Mouse (Mus musculus) heart, adult 11 months (tissue): ENCODE data around the gene Spata46.

ENCODE experiments used
- DNase-seq: peaks from one replicate; pipeline ENCODE4 v3.0.0; 2022

Gene Spata46

DNA sequence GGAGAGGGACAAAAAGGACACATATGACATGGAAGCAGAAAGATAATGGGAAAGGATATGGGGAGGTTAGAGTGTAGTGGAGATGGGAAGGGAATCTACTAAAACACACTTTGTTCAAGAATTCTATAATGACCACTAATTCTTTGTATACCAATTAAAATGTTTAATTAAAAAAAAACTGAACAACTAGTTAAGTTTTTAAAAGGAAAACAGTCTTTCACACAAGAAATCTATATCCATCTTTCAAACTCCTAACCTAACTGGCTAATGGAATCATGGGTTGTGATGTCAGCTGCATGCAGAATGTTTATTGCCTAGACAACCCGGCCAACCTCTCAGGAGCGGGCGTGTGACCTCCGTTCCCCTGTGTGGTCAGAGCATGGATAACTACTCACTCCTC is at the start of gene Spata46:
Spata46 (plus strand) TSS at position 301 of the 400 bp plus-strand sequence.
- no peak for DNase-seq

DNA sequence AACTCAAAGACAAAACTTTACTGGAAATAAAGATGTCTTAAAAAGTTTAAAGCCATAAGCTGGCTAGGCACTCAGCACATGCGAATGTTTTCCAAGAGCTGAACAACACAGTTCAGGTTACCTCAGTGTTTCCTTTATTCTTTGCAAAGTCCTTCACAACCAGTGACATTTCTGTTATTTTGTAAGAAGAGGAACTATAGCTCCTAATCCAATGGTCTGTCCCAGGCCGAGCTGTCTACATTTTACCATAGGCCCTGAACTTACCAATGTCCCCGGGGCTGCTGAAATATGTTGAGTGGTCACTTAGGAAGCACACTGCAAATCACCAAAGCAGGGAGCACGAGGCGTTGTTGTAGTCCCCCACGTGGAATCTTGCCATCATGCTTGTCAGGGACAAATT is 38.3 kb upstream of the Spata46 start:
- DNase-seq = no peak

DNA sequence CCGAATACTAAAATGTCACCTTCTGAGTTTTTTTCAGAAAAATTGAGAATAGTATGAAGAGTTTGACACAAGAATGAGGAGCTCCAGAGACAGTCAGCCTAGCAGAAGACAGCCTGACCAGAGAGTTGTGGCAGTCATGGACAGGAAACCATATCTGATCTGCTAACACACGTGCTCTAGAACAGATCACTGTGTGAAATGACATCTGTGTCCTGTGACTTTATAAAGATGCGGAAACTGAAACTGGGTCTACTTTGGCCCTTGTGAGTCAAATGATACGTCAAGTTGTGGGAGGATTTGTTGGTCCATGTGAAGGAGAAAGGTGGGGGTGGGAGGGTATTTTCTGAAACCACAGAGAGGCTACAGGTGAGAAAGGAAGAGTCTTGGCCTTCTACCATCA is 37.9 kb upstream of the Spata46 start:
- DNase-seq = no peak

GRCm38 (mm10) chr1:170273252-170273651 is 35.4 kb upstream of the Spata46 start:
- no peak for DNase-seq

GRCm38 (mm10) chr1:170277016-170277415 is 31.6 kb upstream of the Spata46 start, which contains the start of gene Sh2d1b1:
Gene Sh2d1b1 (plus strand): TSS chr1:170277320.
- DNase-seq = no peak

DNA sequence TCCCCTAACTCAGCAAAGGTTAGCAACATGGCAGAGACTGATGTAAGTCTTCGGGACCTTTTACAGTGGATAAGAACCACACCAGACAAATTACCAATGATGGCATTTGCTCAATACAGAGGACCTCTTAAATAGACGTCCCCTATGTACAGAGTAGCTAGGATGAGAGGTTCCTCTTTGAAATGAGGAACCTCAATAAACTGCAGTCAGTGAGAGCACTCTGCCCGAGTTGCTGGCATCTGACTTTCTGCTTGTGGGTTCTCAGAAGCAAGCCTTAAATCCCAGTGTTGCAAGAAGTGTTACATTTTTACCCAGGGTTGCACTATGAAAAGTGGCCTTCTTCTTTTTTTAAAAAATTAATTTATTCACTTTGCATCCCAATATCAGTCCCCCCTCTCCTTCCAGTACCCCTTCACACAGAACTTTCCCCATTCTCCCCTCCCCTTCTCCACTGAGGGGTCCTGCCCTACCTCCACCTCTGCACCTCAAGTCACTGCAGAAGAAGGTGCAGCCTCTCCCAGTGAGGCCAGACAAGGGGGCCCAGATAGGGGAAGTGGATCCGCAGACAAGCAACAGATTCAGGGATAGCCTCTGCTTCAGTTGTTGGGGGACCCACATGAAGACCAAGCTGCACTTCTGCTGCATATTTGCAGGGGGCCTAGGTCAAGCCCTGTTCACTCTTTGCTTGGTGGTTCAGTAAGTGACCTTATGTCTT is 26.0 kb upstream of the Spata46 start:
- DNase-seq = no peak

GRCm38 (mm10) chr1:170292239-170292951 is 16.2 kb upstream of the Spata46 start:
- no peak for DNase-seq

GRCm38 (mm10) chr1:170293257-170293656 is 15.3 kb upstream of the Spata46 start:
- DNase-seq = no peak

- DNase-seq = no peak
Observed at GRCm38 (mm10) chr1:170294786-170295570, 13.6 kb upstream of the Spata46 start.

- DNase-seq = peak; percentile 55
Observed at GRCm38 (mm10) chr1:170299496-170299895, 9.1 kb upstream of the Spata46 start.

- peak; percentile 75 for DNase-seq
Observed at GRCm38 (mm10) chr1:170301686-170302085, 6.9 kb upstream of the Spata46 start.

GRCm38 (mm10) chr1:170302456-170302855 is 6.1 kb upstream of the Spata46 start:
- peak; percentile 76 for DNase-seq

- DNase-seq = peak; percentile 63
Observed at GRCm38 (mm10) chr1:170303103-170303502, 5.5 kb upstream of the Spata46 start.

GRCm38 (mm10) chr1:170305002-170305401 is 3.6 kb upstream of the Spata46 start:
- DNase-seq = peak; percentile 44

GRCm38 (mm10) chr1:170306232-170306631 is 2.4 kb upstream of the Spata46 start, which contains the start of gene Gm7694:
Gene Gm7694 (minus strand): TSS chr1:170306332.
- DNase-seq = peak; percentile 58

DNA sequence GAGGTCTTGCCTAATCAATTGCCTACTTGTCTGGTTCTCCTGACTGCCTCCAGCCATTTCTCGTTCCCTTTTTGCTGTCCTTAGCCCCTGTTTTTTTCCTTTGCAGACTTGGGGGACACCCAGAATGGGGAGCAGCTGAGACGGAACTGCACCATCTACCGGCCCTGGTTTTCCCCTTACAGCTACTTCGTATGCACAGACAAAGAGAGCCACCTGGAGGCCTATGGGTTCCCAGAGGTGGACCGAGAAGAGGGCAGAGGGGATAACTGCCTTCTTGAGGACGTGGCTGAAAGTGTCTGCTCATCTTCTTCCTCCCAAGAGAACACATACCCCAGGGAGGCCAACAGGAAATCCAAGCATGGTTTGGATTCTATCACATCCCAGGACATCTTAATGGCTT is 2.8 kb downstream of the Spata46 start:
- peak; percentile 74 for DNase-seq

DNA sequence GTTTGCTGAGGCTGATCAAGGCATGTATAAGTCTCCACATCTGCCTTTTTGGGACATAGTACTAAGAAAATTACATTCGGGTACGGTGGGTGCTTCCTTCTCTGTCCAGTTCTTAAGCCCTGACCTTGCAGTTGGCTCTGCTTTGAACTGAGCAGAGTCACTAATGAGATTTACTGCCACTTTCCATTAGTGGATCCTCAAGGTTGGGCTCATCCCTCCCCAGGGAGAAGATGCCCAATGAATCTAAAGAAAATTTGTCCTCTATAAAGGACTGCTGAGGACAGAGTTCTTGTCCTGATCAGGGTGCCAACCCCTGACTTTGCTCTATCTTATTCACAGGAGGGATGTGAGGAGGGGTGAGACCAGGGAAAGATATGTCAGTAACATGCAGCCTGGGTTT is 13.4 kb downstream of the Spata46 start:
- no peak for DNase-seq

- DNase-seq = no peak
Observed at GRCm38 (mm10) chr1:170323001-170323400, 14.4 kb downstream of the Spata46 start.

DNA sequence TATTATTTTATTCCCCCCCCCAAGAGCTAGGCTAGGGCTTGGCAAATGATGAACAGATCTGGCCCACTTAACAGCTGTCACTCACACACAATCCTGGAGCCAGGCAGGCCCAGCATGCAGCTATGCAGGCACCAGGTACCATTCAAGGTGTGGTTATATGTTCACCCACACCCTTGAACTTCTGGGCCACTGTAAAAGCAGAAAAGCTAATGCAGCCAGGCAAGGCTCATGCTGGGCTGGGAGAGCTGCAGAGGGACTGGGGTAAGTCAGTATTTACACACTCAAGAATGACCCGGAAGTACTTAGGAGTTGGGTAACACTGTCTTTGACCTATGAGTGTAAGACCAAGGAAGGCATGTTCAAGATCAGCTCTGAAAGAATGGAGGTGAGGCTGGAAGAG is 15.7 kb downstream of the Spata46 start:
- no peak for DNase-seq

DNA sequence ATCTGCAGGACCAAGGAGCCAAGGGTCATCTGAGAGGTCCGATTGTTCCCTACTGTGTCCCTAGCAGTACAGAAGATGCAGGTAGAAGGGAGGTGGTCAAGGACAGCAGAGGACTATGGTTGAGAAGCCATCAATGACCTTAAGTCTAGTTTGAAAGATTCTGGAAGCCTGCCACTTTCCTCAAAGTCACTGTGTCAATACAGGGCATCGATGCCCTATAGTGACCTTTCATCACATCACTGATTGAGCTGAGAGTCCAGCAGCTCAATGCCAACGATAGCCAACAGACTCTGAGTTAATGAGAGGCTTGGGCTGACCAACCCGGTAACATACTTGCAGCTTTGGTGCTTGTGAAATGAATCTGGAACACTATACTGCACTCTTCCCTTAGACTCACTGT is 16.7 kb downstream of the Spata46 start:
- no peak for DNase-seq

DNA sequence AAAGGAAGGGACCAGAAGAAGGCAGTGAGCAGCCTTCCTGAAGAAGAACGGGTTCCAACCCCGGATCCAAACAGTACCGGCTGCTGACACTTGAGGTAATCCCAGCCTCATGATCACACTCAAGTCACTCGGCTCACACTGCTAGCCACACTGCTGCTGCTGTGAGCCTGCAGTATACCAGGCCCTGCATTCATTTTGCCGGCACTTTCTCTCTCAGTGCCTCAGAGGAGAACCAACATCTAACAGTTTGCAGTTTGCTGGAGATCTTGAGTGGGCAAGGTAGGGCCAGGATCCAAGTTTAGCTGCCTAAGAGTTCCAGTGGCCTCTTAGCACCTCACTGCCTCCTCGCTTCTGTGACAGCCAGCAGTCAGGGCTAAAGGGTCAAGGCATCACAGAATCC is 23.3 kb downstream of the Spata46 start:
- no peak for DNase-seq

DNA sequence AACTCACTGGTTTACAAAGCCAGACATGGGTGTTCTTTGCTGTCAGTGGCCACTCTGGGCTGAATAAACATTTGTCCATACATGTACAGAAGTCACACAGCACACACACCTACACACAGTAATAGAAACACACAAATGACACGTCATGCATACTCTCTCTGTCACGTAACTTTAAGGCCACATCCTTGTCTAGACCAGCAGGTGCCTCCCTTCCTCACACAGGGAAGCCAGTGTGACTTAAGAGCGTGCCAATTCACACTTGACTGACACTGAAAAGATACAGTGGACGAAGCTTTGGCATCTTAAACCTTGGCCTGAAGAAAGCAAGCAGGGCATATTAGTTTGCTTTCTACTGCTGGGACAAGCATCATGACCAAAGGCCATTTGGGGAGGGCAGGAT is 24.2 kb downstream of the Spata46 start:
- DNase-seq = no peak

DNA sequence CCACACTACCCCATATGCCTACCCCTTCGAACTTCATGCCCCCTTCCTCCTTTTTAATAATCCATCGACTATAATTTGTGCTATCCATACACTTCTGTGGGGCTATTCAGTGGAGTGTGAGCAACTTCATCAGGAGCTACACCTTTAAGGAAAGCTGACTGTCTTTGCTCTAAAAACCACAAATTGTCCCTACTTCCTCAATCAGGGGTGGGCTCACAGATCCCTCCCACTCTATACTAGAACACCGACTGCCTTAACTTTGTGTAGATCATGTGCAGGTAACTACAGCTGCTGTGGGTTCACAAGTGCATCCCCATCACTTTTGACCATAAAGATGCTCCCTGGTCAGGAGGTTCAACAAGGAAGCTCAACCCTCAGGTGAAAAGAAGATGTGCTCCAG is 31.3 kb downstream of the Spata46 start:
- no peak for DNase-seq

GRCm38 (mm10) chr1:170343081-170343480 is 34.5 kb downstream of the Spata46 start:
- DNase-seq = peak; percentile 82
